Mouse (Mus musculus): Measurements from ENCODE around the gene Mturn. TPM values are rescaled to one million over a fixed set of nuclear protein-coding genes. Genes with fewer than 3 reads are reported as not detected.

The Mturn gene
- polyA plus RNA-seq, 1 experiment, result 23.9 TPM

DNA sequence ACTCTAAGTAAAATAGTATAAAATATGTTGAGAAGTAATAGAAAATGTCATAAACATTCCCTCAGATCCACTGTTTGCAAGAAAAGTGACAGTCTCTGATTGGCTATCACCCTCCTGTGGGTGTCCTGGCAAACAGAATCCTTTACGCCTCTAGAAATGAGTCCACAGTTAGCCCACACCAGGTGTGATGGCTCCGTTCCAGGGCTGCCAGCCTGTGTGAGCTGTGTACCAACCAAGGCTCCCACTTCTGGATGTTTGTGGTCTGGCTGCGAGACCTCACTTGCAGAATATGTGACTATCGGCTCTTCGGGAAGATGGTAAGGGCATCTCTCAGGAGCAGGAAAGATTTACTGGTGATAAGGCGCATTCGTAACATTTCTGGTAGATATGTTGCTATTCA lies 67.6 kb downstream of the Mturn start:
- Histone ChIP-seq H3K27me3 (replicated peaks; ENCODE audit: control insufficient read depth, insufficient read depth, low read length) (no peaks in the 10 kb centered on the region), H3K4me3 (ENCODE audit: insufficient read depth, low read depth, low read length) (no peak overlapping the region), H3K27ac (ENCODE audit: insufficient read depth, low read depth, low read length) (no peak overlapping the region), H3K36me3 (ENCODE audit: control insufficient read depth, insufficient read depth, low read length) (no peaks in the 10 kb centered on the region), H3K4me1 (ENCODE audit: control insufficient read depth, insufficient read depth, low read length) (no peaks in the 10 kb centered on the region)
- 89% methylated on average over 7 of the region's 7 CpGs for WGBS
- DNase-seq, result no peak
- TF ChIP-seq CTCF (conservative IDR thresholded peaks at IDR 0.05; ENCODE audit: insufficient read depth, insufficient read length, low read depth, low read length) (no peak), POLR2A (IDR thresholded peaks at IDR 0.05; ENCODE audit: low read depth, low read length) (no peak)

GRCm38 (mm10) chr6:54751621-54752020 lies 70.2 kb downstream of the Mturn start:
- TF ChIP-seq CTCF (conservative IDR thresholded peaks at IDR 0.05; ENCODE audit: insufficient read depth, insufficient read length, low read depth, low read length) (no peak), POLR2A (IDR thresholded peaks at IDR 0.05; ENCODE audit: low read depth, low read length) (no peak)
- Histone ChIP-seq H3K27me3 (replicated peaks; ENCODE audit: control insufficient read depth, insufficient read depth, low read length) (no peaks in the 10 kb centered on the region), H3K27ac (ENCODE audit: insufficient read depth, low read depth, low read length) (no peak overlapping the region), H3K4me3 (ENCODE audit: insufficient read depth, low read depth, low read length) (no peak overlapping the region), H3K4me1 (ENCODE audit: control insufficient read depth, insufficient read depth, low read length) (no peaks in the 10 kb centered on the region), H3K36me3 (ENCODE audit: control insufficient read depth, insufficient read depth, low read length) (no peaks in the 10 kb centered on the region)
- DNase-seq, result no peak
- 81% methylated on average over 4 of the region's 4 CpGs for whole genome bisulfite sequencing

GRCm38 (mm10) chr6:54752076-54752475 lies 70.7 kb downstream of the Mturn start:
- 51% methylated on average over 3 of the region's 3 CpGs for WGBS
- Histone ChIP-seq H3K4me1 (ENCODE audit: control insufficient read depth, insufficient read depth, low read length) (no peaks in the 10 kb centered on the region), H3K36me3 (ENCODE audit: control insufficient read depth, insufficient read depth, low read length) (no peaks in the 10 kb centered on the region), H3K27ac (ENCODE audit: insufficient read depth, low read depth, low read length) (no peak overlapping the region), H3K4me3 (ENCODE audit: insufficient read depth, low read depth, low read length) (no peak overlapping the region), H3K27me3 (replicated peaks; ENCODE audit: control insufficient read depth, insufficient read depth, low read length) (no peaks in the 10 kb centered on the region)
- TF ChIP-seq POLR2A (IDR thresholded peaks at IDR 0.05; ENCODE audit: low read depth, low read length) (no peak), CTCF (conservative IDR thresholded peaks at IDR 0.05; ENCODE audit: insufficient read depth, insufficient read length, low read depth, low read length) (no peak)
- DNase-seq, result no peak

Other genes starting within 250 kb of the Mturn start
- gene Scrn1, start 115.1 kb upstream of the Mturn start, polyA plus RNA-seq (2012; rRNA removed), result 2.3 and 2.6 TPM in 2 replicates
- gene Plekha8, start 86.5 kb upstream of the Mturn start, polyA plus RNA-seq (2012; rRNA removed), result 6.2 and 6.5 TPM in 2 replicates
- gene Fkbp14, start 84.3 kb upstream of the Mturn start, polyA plus RNA-seq (2012; rRNA removed), result 3.7 and 4.5 TPM in 2 replicates
- 17.0 and 18.1 TPM in 2 replicates for gene Znrf2, start 135.3 kb downstream of the Mturn start, polyA plus RNA-seq (2012; rRNA removed)

Measured in kidney, adult 2 months (tissue).